Mouse (Mus musculus) urinary bladder, postnatal 36 days (tissue): ENCODE data around the gene Dcst1.

ENCODE experiments used
- DNase-seq, 2 experiments: peaks; one replicate each; pipeline ENCODE4 v3.0.0; 2022; ENCODE audit warnings: low spot score in 2 of 2, mixed read lengths in 1 of 2

Gene Dcst1

GRCm38 (mm10) chr3:89336529-89336928, 28.5 kb downstream of the Dcst1 start:
- DNase-seq = no peak

- DNase-seq = no peak
Measured at GRCm38 (mm10) chr3:89333053-89333452, 32.0 kb downstream of the Dcst1 start.

- no peak for DNase-seq
Measured at GRCm38 (mm10) chr3:89332476-89332875, 32.6 kb downstream of the Dcst1 start.

GRCm38 (mm10) chr3:89332013-89332412, 33.0 kb downstream of the Dcst1 start:
- no peak for DNase-seq

GRCm38 (mm10) chr3:89331561-89331960, 33.5 kb downstream of the Dcst1 start:
- no peak for DNase-seq

GRCm38 (mm10) chr3:89330948-89331347, 34.1 kb downstream of the Dcst1 start:
- DNase-seq = no peak

GRCm38 (mm10) chr3:89330346-89330745, 34.7 kb downstream of the Dcst1 start:
- no peak for DNase-seq

- DNase-seq = no peak
Measured at GRCm38 (mm10) chr3:89328623-89329022, 36.4 kb downstream of the Dcst1 start.

GRCm38 (mm10) chr3:89327371-89327870, 37.6 kb downstream of the Dcst1 start:
- DNase-seq = no peak

- no peak for DNase-seq
Measured at GRCm38 (mm10) chr3:89325882-89326281, 39.2 kb downstream of the Dcst1 start.

GRCm38 (mm10) chr3:89322514-89323165, 42.4 kb downstream of the Dcst1 start, which contains the start of gene Efna3:
Gene Efna3 (minus strand): TSS chr3:89322965.
- DNase-seq = peak; percentile 58 to 71

- DNase-seq = no peak
Measured at GRCm38 (mm10) chr3:89322131-89322500, 42.9 kb downstream of the Dcst1 start.

GRCm38 (mm10) chr3:89321183-89322130, 43.6 kb downstream of the Dcst1 start:
- DNase-seq = no peak

- DNase-seq = no peak
Measured at GRCm38 (mm10) chr3:89320581-89321182, 44.4 kb downstream of the Dcst1 start.

GRCm38 (mm10) chr3:89319591-89320350, 45.3 kb downstream of the Dcst1 start:
- no peak for DNase-seq

- DNase-seq = no peak
Measured at GRCm38 (mm10) chr3:89318971-89319590, 46.0 kb downstream of the Dcst1 start.

GRCm38 (mm10) chr3:89318316-89318715, 46.7 kb downstream of the Dcst1 start:
- no peak for DNase-seq

- no peak for DNase-seq
Measured at GRCm38 (mm10) chr3:89317246-89317645, 47.8 kb downstream of the Dcst1 start.

- DNase-seq = peak; percentile 76 to 84
Measured at GRCm38 (mm10) chr3:89316833-89317232, 48.2 kb downstream of the Dcst1 start.

- no peak for DNase-seq
Measured at GRCm38 (mm10) chr3:89315930-89316831, 48.9 kb downstream of the Dcst1 start.
